Mouse (Mus musculus): ENCODE results near the gene Hspb1. TPM values are rescaled to one million over a fixed set of nuclear protein-coding genes. Genes with fewer than 3 reads are reported as not detected.

Gene Hspb1
- total RNA-seq, 2 experiments from 2014 or later = 253 to 325 TPM

- DNase-seq = no peak
- no peak overlapping the region for H3K27ac ChIP-seq
- intact Hi-C loops (cut with DNase I) = no loop called here
- no peak for TF ChIP-seq CTCF (IDR thresholded peaks at IDR 0.05)
- no peak overlapping the region for H3K4me3 ChIP-seq
These were observed 2.6 kb downstream of the Hspb1 start for GRCm38 (mm10) chr5:135890323-135890722.

GRCm38 (mm10) chr5:135890920-135891319, 3.2 kb downstream of the Hspb1 start:
- intact Hi-C loops (cut with DNase I) = no loop called here
- no peak for TF ChIP-seq CTCF (IDR thresholded peaks at IDR 0.05)
- Histone ChIP-seq H3K4me3 (no peak overlapping the region), H3K27ac (no peak overlapping the region)
- no peak for DNase-seq

GRCm38 (mm10) chr5:135892589-135893351, 5.1 kb downstream of the Hspb1 start:
- intact Hi-C loops (cut with DNase I) = no loop called here
- no peak for TF ChIP-seq CTCF (IDR thresholded peaks at IDR 0.05)
- no peak overlapping the region for H3K4me3 ChIP-seq
- DNase-seq = peak; percentile 80
- peak overlapping the region; percentile 56 for H3K27ac ChIP-seq

- intact Hi-C loops (cut with DNase I) = loop anchor here (5.0 kb wide), 1 partner anchor 167 kb away; no protein-coding TSS in a partner anchor
- Histone ChIP-seq H3K4me3 (no peak overlapping the region), H3K27ac (no peak overlapping the region)
- no peak for TF ChIP-seq CTCF (IDR thresholded peaks at IDR 0.05)
- no peak for DNase-seq
These were observed 7.2 kb downstream of the Hspb1 start for GRCm38 (mm10) chr5:135894958-135895357.

- peak; percentile 71 for DNase-seq
- peak; percentile 75 for TF ChIP-seq CTCF (IDR thresholded peaks at IDR 0.05)
- H3K27ac ChIP-seq = no peak overlapping the region
- intact Hi-C loops (cut with DNase I) = loop anchor here (5.0 kb wide), 1 partner anchor 164 kb away; no protein-coding TSS in a partner anchor
- H3K4me3 ChIP-seq = no peak overlapping the region
These were observed 10.3 kb downstream of the Hspb1 start for GRCm38 (mm10) chr5:135898028-135898427.

GRCm38 (mm10) chr5:135898995-135899394, 11.3 kb downstream of the Hspb1 start:
- Histone ChIP-seq H3K4me3 (no peak overlapping the region), H3K27ac (no peak overlapping the region)
- no peak for TF ChIP-seq CTCF (IDR thresholded peaks at IDR 0.05)
- intact Hi-C loops (cut with DNase I) = loop anchor here (5.0 kb wide), 1 partner anchor 163 kb away; no protein-coding TSS in a partner anchor
- DNase-seq = no peak

GRCm38 (mm10) chr5:135899833-135900232, 12.1 kb downstream of the Hspb1 start:
- Histone ChIP-seq H3K27ac (no peak overlapping the region), H3K4me3 (no peak overlapping the region)
- intact Hi-C loops (cut with DNase I) = loop anchor here (5.0 kb wide), 1 partner anchor 162 kb away; no protein-coding TSS in a partner anchor
- no peak for DNase-seq
- TF ChIP-seq CTCF (IDR thresholded peaks at IDR 0.05) = no peak

GRCm38 (mm10) chr5:135900701-135901100, 13.0 kb downstream of the Hspb1 start:
- intact Hi-C loops (cut with DNase I) = no loop called here

GRCm38 (mm10) chr5:135901354-135902095, 13.8 kb downstream of the Hspb1 start:
- H3K4me3 ChIP-seq = no peak overlapping the region
- peak; percentile 53 for TF ChIP-seq CTCF (IDR thresholded peaks at IDR 0.05)
- H3K27ac ChIP-seq = no peak overlapping the region
- intact Hi-C loops (cut with DNase I) = no loop called here
- no peak for DNase-seq

More at GRCm38 (mm10) chr5:135900701-135901100, 13.0 kb downstream of the Hspb1 start:
- peak; percentile 59 for TF ChIP-seq CTCF (IDR thresholded peaks at IDR 0.05)
- DNase-seq = no peak
- no peak overlapping the region for H3K27ac ChIP-seq
- no peak overlapping the region for H3K4me3 ChIP-seq

- Histone ChIP-seq H3K27ac (peak overlapping the region; percentile 96), H3K4me3 (peak overlapping the region; percentile 70)
- intact Hi-C loops (cut with DNase I) = no loop called here
- TF ChIP-seq CTCF (IDR thresholded peaks at IDR 0.05) = no peak
- DNase-seq = no peak
These were observed 15.3 kb downstream of the Hspb1 start for GRCm38 (mm10) chr5:135903058-135903457.

- peak; percentile 91 for DNase-seq
- H3K27ac ChIP-seq = peak overlapping the region; percentile 96
- peak overlapping the region; percentile 70 for H3K4me3 ChIP-seq
- TF ChIP-seq CTCF (IDR thresholded peaks at IDR 0.05) = peak; percentile 98
- intact Hi-C loops (cut with DNase I) = loop anchor here (1.0 to 2.0 kb wide), 2 partner anchors 32 to 59 kb away; no protein-coding TSS in a partner anchor
These were observed 15.9 kb downstream of the Hspb1 start for GRCm38 (mm10) chr5:135903551-135904151.

GRCm38 (mm10) chr5:135904259-135904658, 16.5 kb downstream of the Hspb1 start:
- Histone ChIP-seq H3K4me3 (peak overlapping the region; percentile 70), H3K27ac (peak overlapping the region; percentile 96)
- intact Hi-C loops (cut with DNase I) = loop anchor here (1.0 to 2.0 kb wide), 2 partner anchors 31 to 59 kb away; no protein-coding TSS in a partner anchor
- no peak for TF ChIP-seq CTCF (IDR thresholded peaks at IDR 0.05)
- DNase-seq = no peak

Data from gastrocnemius, adult 2 months (tissue).